Mouse (Mus musculus) forebrain, embryonic 10.5 days (tissue): ENCODE results near the gene Zfp961. TPM values are rescaled to one million over a fixed set of nuclear protein-coding genes. Genes with fewer than 3 reads are reported as not detected.
"Not testable (repeated sequence)": the region's sequence is repeated elsewhere in the genome, so short reads cannot be mapped to it uniquely, and the experiment has no call there.

Source experiments
- DNase-seq: peaks from one replicate; pipeline ENCODE4 v3.0.0-alpha.2; 2017; ENCODE audit warnings: low spot score; ENCODE audit errors: extremely low spot score
- H3K27ac ChIP-seq: fragments of 300-500 bp; sonication (generic); 2 replicates; pipeline ENCODE4 v1.5.1; 2016; ENCODE audit warnings: mild to moderate bottlenecking
- H3K27me3 ChIP-seq: fragments of 300-500 bp; sonication (generic); 2 replicates; pipeline ENCODE4 v1.6.1; 2016; ENCODE audit warnings: mild to moderate bottlenecking; ENCODE audit not compliant: poor library complexity, severe bottlenecking
- H3K36me3 ChIP-seq: fragments of 300-500 bp; sonication (generic); replicated peaks from 2 replicates; pipeline ENCODE4 v1.6.1; 2016; ENCODE audit warnings: mild to moderate bottlenecking, moderate library complexity
- H3K4me1 ChIP-seq: fragments of 300-500 bp; sonication (generic); 2 replicates; pipeline ENCODE4 v1.6.1; 2016
- H3K4me3 ChIP-seq: fragments of 300-500 bp; sonication (generic); 2 replicates; pipeline ENCODE4 v1.5.1; 2016; ENCODE audit warnings: mild to moderate bottlenecking, moderate library complexity
- H3K9me3 ChIP-seq: fragments of 300-500 bp; sonication (generic); 2 replicates; pipeline ENCODE4 v1.6.1; 2016; ENCODE audit warnings: mild to moderate bottlenecking, moderate library complexity
- WGBS: fragments of 180-500 bp; shearing (Covaris S2); methylation state at CpG from one replicate; pipeline ENCODE4 v1.1.7; 2016; 5-methylcytosine and 5-hydroxymethylcytosine counted together
- polyA plus RNA-seq: library from polyadenylated mRNA; unstranded; fragments of >200 nt; fragmentation: Nextera tagmentation; extraction: Ambion mirVana; gene quantifications from 2 replicates; pipeline ENCODE4 v1.2.1, GENCODE M21; 2016

Zfp961 gene
- polyA plus RNA-seq = 27.8 and 28.8 TPM in 2 replicates

- Histone ChIP-seq H3K27ac (peak within 1 kb of the TSS; percentile 93), H3K4me3 (peak within 1 kb of the TSS; percentile 80), H3K4me1 (peaks cover 18% of the 10 kb centered on the region), H3K9me3 (peaks cover 26% of the 10 kb centered on the region), H3K27me3 (no peaks in the 10 kb centered on the region), H3K36me3 (peaks cover 34% of the 10 kb centered on the region)
- 3% methylated on average over 34 of the region's 34 CpGs for WGBS
- peak; percentile 93 for DNase-seq
These were observed at the start of gene Zfp961 for GRCm38 (mm10) chr8:71950482-71951221. Gene Zfp961 (plus strand): TSS chr8:71951038.

GRCm38 (mm10) chr8:71903084-71903483 lies 47.8 kb upstream of the Zfp961 start:
- not testable (repeated sequence) for H3K27ac ChIP-seq, H3K27me3 ChIP-seq, H3K4me1 ChIP-seq, H3K4me3 ChIP-seq, DNase-seq, H3K36me3 ChIP-seq
- peaks cover 14% of the 10 kb centered on the region; the same call in 1 of the 2 replicates for H3K9me3 ChIP-seq
- 73% methylated on average over 1 of the region's 1 CpGs for WGBS

- DNase-seq = no peak
- Histone ChIP-seq H3K4me3 (no peak overlapping the region), H3K27me3 (0 out of 2 replicates have a peak, but pooled peaks cover 3% of the 10 kb centered on the region), H3K4me1 (peaks cover 6% of the 10 kb centered on the region; the same call in 1 of the 2 replicates), H3K27ac (no peak overlapping the region), H3K36me3 (no peaks in the 10 kb centered on the region), H3K9me3 (peaks cover 4% of the 10 kb centered on the region; the same call in 1 of the 2 replicates)
- 97% methylated on average over 1 of the region's 1 CpGs for WGBS
These were observed 44.0 kb upstream of the Zfp961 start for GRCm38 (mm10) chr8:71906809-71907208.

DNA sequence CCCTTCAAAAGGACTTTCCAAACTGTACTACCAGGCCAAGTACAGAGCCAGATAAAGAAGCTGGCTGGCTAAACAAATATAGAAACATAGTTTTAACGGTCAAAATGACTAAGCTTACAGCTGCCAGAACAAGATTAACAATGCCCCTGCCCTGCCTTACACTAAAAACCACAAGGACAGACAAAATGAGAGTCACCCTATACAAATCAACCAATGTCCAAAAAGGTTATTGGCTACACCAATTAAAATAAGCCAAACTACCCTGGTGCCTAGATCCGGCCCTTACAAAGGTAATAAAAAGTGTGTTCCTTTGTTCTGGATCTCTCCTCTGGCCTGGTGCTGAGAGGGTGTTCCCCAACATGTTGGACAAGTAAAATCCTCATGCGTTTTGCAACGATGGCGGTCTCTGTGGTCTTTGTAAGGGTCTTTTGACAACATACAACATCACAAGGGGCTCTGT lies 43.0 kb upstream of the Zfp961 start:
- H3K27me3 ChIP-seq = 0 out of 2 replicates have a peak, but pooled peaks cover 3% of the 10 kb centered on the region
- H3K36me3 ChIP-seq = no peaks in the 10 kb centered on the region; the same call in 1 of the 2 replicates
- peaks cover 6% of the 10 kb centered on the region; the same call in 1 of the 2 replicates for H3K4me1 ChIP-seq
- peak overlapping the region; percentile 99 for H3K27ac ChIP-seq
- WGBS = 95% methylated on average over 5 of the region's 5 CpGs
- no peak for DNase-seq
- peak overlapping the region; percentile 74 for H3K4me3 ChIP-seq
- H3K9me3 ChIP-seq = peaks cover 4% of the 10 kb centered on the region; the same call in 1 of the 2 replicates

DNA sequence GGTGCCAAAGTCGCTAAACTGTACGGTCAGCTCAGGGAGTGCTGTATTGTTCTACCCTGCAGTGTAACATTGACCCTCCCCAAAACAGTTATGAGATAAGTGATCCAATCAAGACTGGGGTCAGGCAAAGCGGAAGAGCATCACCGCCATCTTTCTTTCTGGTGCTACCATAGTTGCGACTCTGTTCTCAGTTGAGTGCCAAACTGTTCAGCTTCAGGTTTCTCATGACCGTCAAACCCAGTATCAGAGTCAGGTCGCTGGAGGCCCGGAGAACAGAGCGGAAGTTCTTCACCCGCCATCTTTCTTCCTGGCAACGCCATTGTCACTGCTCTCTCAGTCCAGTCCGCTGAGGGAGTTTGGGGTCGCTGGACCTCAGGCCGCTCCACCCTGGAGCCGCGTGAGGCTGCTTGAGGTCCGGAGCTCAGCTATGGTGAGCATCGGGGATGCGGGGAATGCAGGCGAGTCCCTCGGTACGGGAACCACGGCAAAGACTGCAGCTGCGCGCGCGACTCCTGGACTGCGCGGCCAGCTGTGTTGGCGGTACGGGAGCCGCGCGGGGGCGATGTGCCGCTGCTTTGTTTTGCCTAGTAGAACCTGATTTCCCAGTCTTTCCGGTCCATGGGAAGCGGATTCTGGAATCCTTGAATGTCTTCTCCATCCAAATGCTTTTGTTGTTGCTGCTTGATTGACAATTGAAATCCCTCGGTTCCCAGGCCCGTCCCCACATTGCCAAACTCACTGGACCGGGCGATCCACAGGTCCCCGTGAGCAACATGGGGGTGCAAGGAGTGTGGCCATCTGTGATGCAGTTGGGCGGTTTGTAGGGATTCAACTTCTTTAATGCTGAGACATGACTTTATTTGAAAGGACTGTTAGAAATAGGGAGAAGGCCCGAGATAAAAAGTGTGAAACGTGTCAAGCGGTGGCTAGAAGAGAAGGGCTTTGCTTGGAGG lies 42.3 kb upstream of the Zfp961 start, which contains the start of the genes Zfp882 and Zfp617:
Gene Zfp882, plus strand, starts transcription at position 300 of the 953 bp plus-strand sequence.
Gene Zfp617, plus strand, starts transcription at position 327 of the 953 bp plus-strand sequence.
- H3K27ac ChIP-seq = peak within 1 kb of the TSS; percentile 99
- H3K4me3 ChIP-seq = peak within 1 kb of the TSS; percentile 74
- H3K27me3 ChIP-seq = 0 out of 2 replicates have a peak, but pooled peaks cover 3% of the 10 kb centered on the region
- H3K36me3 ChIP-seq = peaks cover 4% of the 10 kb centered on the region
- DNase-seq = peak; percentile 88
- H3K4me1 ChIP-seq = peaks cover 6% of the 10 kb centered on the region; the same call in 1 of the 2 replicates
- H3K9me3 ChIP-seq = peaks cover 4% of the 10 kb centered on the region; the same call in 1 of the 2 replicates
- WGBS = 4% methylated on average over 47 of the region's 47 CpGs

DNA sequence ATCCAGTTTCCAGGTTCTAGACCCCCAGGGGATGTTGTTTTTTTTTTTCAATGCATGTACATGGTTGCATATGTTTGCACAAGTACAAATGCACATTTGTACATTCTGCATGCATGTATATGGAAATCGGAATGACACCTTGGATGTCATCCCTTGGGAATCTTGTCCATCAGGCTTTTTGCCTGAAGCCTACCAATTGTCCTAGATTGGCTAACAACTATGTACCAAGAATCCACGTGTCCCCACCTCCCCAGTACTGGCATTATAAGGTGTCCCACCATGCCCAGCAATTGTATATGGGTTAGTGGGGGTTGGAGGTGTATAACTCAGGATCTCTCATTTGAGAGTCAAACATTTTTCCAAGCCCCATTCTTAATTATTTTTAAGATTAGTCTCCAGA lies 38.6 kb upstream of the Zfp961 start:
- Histone ChIP-seq H3K9me3 (peaks cover 5% of the 10 kb centered on the region; the same call in 1 of the 2 replicates), H3K36me3 (peaks cover 39% of the 10 kb centered on the region), H3K27me3 (no peaks in the 10 kb centered on the region), H3K4me1 (peaks cover 6% of the 10 kb centered on the region; the same call in 1 of the 2 replicates), H3K4me3 (no peak overlapping the region), H3K27ac (no peak overlapping the region)
- WGBS = 89% methylated on average over 2 of the region's 2 CpGs
- no peak for DNase-seq

DNA sequence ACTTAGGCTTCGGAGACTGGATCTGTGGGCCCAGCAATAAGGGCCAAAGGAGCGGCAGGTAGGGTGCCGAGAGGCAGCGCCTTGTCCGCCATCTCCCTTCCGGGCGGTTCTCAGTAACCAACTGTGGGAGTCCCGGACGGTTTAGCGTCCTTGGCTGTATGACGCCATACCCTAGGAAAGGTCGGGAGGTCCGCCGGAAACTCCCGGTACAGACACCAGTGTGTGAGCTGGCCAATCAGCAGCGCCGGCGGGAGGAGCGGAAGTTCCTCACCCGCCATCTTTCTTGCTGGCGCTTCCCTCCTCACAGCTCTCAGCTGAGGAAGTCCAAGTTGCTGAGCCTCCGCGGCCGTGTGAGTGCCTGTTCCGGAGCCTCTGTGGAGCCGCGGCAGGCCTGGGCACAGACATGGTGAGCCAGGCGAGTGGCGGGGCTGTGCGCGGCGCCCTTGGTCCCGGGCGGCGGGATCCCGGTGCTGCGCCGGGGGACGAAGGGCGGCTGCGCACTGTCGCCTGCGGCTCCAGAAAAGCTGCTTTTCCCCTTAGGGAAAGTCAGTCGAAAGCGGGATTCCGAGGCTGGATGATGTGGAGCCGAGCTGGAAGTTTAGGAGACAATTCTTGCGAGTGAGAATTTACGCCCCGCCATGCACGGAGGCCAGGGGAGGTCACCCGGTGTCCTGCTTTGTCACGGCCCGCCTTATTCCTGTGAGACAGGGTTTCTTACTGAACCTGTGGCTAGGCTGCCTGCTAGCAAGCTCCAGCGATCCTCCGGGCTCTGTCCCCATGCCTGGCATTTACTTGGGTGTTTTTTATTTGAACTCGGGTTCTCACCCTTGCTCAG lies 28.1 kb upstream of the Zfp961 start:
- Histone ChIP-seq H3K27me3 (no peaks in the 10 kb centered on the region), H3K36me3 (peaks cover 32% of the 10 kb centered on the region), H3K9me3 (no peaks in the 10 kb centered on the region), H3K4me1 (peaks cover 12% of the 10 kb centered on the region), H3K4me3 (peak overlapping the region; percentile 83), H3K27ac (peak overlapping the region; percentile 96)
- peak; percentile 93 for DNase-seq
- under 1% methylated on average over 57 of the region's 57 CpGs for WGBS

GRCm38 (mm10) chr8:71925791-71926190 lies 25.0 kb upstream of the Zfp961 start:
- DNase-seq = no peak
- Histone ChIP-seq H3K36me3 (peaks cover 54% of the 10 kb centered on the region), H3K27me3 (no peaks in the 10 kb centered on the region), H3K9me3 (peaks cover 7% of the 10 kb centered on the region; the same call in 1 of the 2 replicates), H3K4me1 (peaks cover 12% of the 10 kb centered on the region), H3K27ac (no peak overlapping the region), H3K4me3 (no peak overlapping the region)
- WGBS = 92% methylated on average over 5 of the region's 5 CpGs

DNA sequence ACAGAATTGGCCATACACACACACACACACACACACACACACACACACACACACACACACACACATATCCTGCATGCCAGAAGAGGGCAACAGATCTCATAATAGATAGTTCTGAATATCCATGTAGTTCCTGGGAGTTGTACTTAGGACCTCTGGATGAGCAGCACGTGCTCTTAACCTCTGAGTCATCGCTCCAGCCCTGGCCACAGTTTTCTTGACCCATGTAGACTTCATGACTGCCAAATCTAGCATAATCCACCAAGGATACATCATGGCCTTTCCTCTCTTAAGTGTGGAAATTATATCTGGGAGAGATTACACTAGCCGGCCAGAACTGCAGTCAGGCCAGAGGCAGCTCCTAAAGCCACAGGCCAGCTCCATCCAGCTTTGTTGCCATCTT lies 24.3 kb upstream of the Zfp961 start:
- WGBS = 95% methylated on average over 3 of the region's 3 CpGs
- peaks cover 12% of the 10 kb centered on the region for H3K4me1 ChIP-seq
- H3K27me3 ChIP-seq = no peaks in the 10 kb centered on the region
- H3K27ac ChIP-seq = no peak overlapping the region
- no peak for DNase-seq
- no peak overlapping the region for H3K4me3 ChIP-seq
- H3K9me3 ChIP-seq = peaks cover 14% of the 10 kb centered on the region; the same call in 1 of the 2 replicates
- H3K36me3 ChIP-seq = peaks cover 62% of the 10 kb centered on the region

- Histone ChIP-seq H3K4me1 (peaks cover 12% of the 10 kb centered on the region), H3K27ac (no peak overlapping the region), H3K27me3 (no peaks in the 10 kb centered on the region), H3K4me3 (no peak overlapping the region), H3K9me3 (peaks cover 18% of the 10 kb centered on the region; the same call in 1 of the 2 replicates), H3K36me3 (peaks cover 69% of the 10 kb centered on the region)
- no peak for DNase-seq
These were observed 23.1 kb upstream of the Zfp961 start for GRCm38 (mm10) chr8:71927779-71928178.

DNA sequence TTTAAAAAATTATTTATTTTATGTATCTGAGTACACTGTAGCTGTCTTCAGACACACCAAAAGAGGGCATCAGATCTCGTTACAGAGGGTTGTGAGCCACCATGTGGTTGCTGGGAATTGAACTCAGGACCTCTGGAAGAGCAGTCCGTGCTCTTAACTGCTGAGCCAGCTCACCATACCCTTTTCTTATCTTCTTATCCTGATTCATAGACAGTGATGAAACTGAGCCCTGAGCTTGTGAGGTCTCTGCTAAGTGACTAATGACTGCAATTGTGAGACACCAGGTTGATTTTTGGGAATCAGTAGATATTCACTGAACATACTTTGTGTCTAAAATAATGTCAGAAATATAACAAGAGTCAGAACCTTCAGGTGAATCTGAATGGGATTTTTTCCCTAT lies 12.8 kb upstream of the Zfp961 start:
- Histone ChIP-seq H3K36me3 (peaks cover 19% of the 10 kb centered on the region), H3K9me3 (peaks cover 13% of the 10 kb centered on the region)
- WGBS = 83% methylated on average over 2 of the region's 2 CpGs
- H3K4me3 ChIP-seq, H3K4me1 ChIP-seq, H3K27ac ChIP-seq, H3K27me3 ChIP-seq, DNase-seq: not testable (repeated sequence)
